Mouse (Mus musculus): ENCODE measurements around the gene Brf1. TPM values are rescaled to one million over a fixed set of nuclear protein-coding genes. Genes with fewer than 3 reads are reported as not detected.
A peak's percentile ranks its signal among the peaks of the same experiment; 100 is the strongest.

Brf1 gene
- polyA plus RNA-seq, 1 experiment from 2014 or later = 61.9 TPM

GRCm38 (mm10) chr12:112999569-113000293 lies 773 bp downstream of the Brf1 start:
- Histone ChIP-seq H3K4me3 (replicated peaks) (peak overlapping the region; percentile 85), H3K9me3 (no peaks in the 10 kb centered on the region), H3K27me3 (no peaks in the 10 kb centered on the region), H3K27ac (peak overlapping the region; percentile 93), H3K9ac (replicated peaks) (peak overlapping the region; percentile 94), H3K4me1 (replicated peaks) (peaks cover 35% of the 10 kb centered on the region), H3K4me2 (replicated peaks) (peak overlapping the region; percentile 88), H3K36me3 (peaks cover 9% of the 10 kb centered on the region; the same call in 1 of the 2 replicates)
- 2% methylated on average over 55 of the region's 56 CpGs for WGBS
- ATAC-seq = no peak; the same call in 1 of the 2 replicates

GRCm38 (mm10) chr12:112994153-112994552 lies 6.4 kb downstream of the Brf1 start:
- Histone ChIP-seq H3K36me3 (peaks cover 34% of the 10 kb centered on the region), H3K4me1 (replicated peaks) (peaks cover 22% of the 10 kb centered on the region), H3K27me3 (no peaks in the 10 kb centered on the region), H3K9me3 (no peaks in the 10 kb centered on the region), H3K9ac (replicated peaks) (no peak overlapping the region), H3K27ac (no peak overlapping the region), H3K4me2 (replicated peaks) (no peak overlapping the region), H3K4me3 (replicated peaks) (no peak overlapping the region)
- no peak for ATAC-seq
- WGBS = 84% methylated on average over 4 of the region's 4 CpGs

GRCm38 (mm10) chr12:112991444-112991843 lies 9.1 kb downstream of the Brf1 start:
- no peaks in the 10 kb centered on the region for H3K27me3 ChIP-seq
- H3K9me3 ChIP-seq = no peaks in the 10 kb centered on the region
- ATAC-seq = no peak
- H3K36me3 ChIP-seq = peaks cover 41% of the 10 kb centered on the region
- no peak overlapping the region for H3K27ac ChIP-seq
- H3K4me2 ChIP-seq (replicated peaks) = no peak overlapping the region
- WGBS = 98% methylated on average over 2 of the region's 2 CpGs
- 0 out of 2 replicates have a peak, but pooled peaks cover 2% of the 10 kb centered on the region for H3K4me1 ChIP-seq (replicated peaks)
- no peak overlapping the region for H3K4me3 ChIP-seq (replicated peaks)
- H3K9ac ChIP-seq (replicated peaks) = no peak overlapping the region

- ATAC-seq = no peak
- no peak overlapping the region for H3K4me2 ChIP-seq (replicated peaks)
- H3K27me3 ChIP-seq = no peaks in the 10 kb centered on the region
- H3K4me3 ChIP-seq (replicated peaks) = no peak overlapping the region
- no peaks in the 10 kb centered on the region for H3K9me3 ChIP-seq
- H3K36me3 ChIP-seq = peaks cover 47% of the 10 kb centered on the region
- no peak overlapping the region for H3K27ac ChIP-seq
- H3K9ac ChIP-seq (replicated peaks) = no peak overlapping the region
- 90% methylated on average over 5 of the region's 5 CpGs for WGBS
- H3K4me1 ChIP-seq (replicated peaks) = no peaks in the 10 kb centered on the region
Observed at GRCm38 (mm10) chr12:112990706-112991405, 9.6 kb downstream of the Brf1 start.

- WGBS = 68% methylated on average over 6 of the region's 6 CpGs
- Histone ChIP-seq H3K36me3 (peaks cover 67% of the 10 kb centered on the region), H3K4me2 (replicated peaks) (no peak overlapping the region), H3K9me3 (no peaks in the 10 kb centered on the region), H3K9ac (replicated peaks) (no peak overlapping the region), H3K27me3 (no peaks in the 10 kb centered on the region), H3K4me3 (replicated peaks) (no peak overlapping the region), H3K4me1 (replicated peaks) (no peaks in the 10 kb centered on the region), H3K27ac (no peak overlapping the region)
- no peak for ATAC-seq
Observed at GRCm38 (mm10) chr12:112987877-112988276, 12.6 kb downstream of the Brf1 start.

GRCm38 (mm10) chr12:112985346-112985745 lies 15.2 kb downstream of the Brf1 start:
- no peak overlapping the region for H3K27ac ChIP-seq

GRCm38 (mm10) chr12:112982031-112982430 lies 18.5 kb downstream of the Brf1 start:
- H3K27ac ChIP-seq = no peak overlapping the region
- H3K4me3 ChIP-seq (replicated peaks) = no peak overlapping the region
- no peaks in the 10 kb centered on the region for H3K27me3 ChIP-seq
- H3K9me3 ChIP-seq = no peaks in the 10 kb centered on the region
- no peak for ATAC-seq
- H3K4me2 ChIP-seq (replicated peaks) = no peak overlapping the region
- H3K9ac ChIP-seq (replicated peaks) = no peak overlapping the region
- 70% methylated on average over 2 of the region's 2 CpGs for WGBS
- peaks cover 15% of the 10 kb centered on the region for H3K4me1 ChIP-seq (replicated peaks)
- H3K36me3 ChIP-seq = peaks cover 90% of the 10 kb centered on the region

More at GRCm38 (mm10) chr12:112985346-112985745, 15.2 kb downstream of the Brf1 start:
- Histone ChIP-seq H3K36me3 (peaks cover 69% of the 10 kb centered on the region), H3K4me3 (replicated peaks) (no peak overlapping the region), H3K4me2 (replicated peaks) (no peak overlapping the region), H3K27me3 (no peaks in the 10 kb centered on the region), H3K4me1 (replicated peaks) (no peaks in the 10 kb centered on the region), H3K9me3 (no peaks in the 10 kb centered on the region), H3K9ac (replicated peaks) (no peak overlapping the region)
- 89% methylated on average over 6 of the region's 6 CpGs for WGBS
- ATAC-seq = no peak

GRCm38 (mm10) chr12:112977156-112977555 lies 23.3 kb downstream of the Brf1 start:
- H3K36me3 ChIP-seq = peaks cover 68% of the 10 kb centered on the region
- H3K27ac ChIP-seq = peak overlapping the region; percentile 91
- H3K9ac ChIP-seq (replicated peaks) = peak overlapping the region; percentile 86
- peak overlapping the region; percentile 75 for H3K4me2 ChIP-seq (replicated peaks)
- H3K27me3 ChIP-seq = no peaks in the 10 kb centered on the region
- H3K4me1 ChIP-seq (replicated peaks) = peaks cover 28% of the 10 kb centered on the region
- H3K4me3 ChIP-seq (replicated peaks) = peak overlapping the region; percentile 65
- H3K9me3 ChIP-seq = no peaks in the 10 kb centered on the region
- 47% methylated on average over 12 of the region's 12 CpGs for WGBS
- ATAC-seq = no peak

GRCm38 (mm10) chr12:112976371-112977073 lies 24.0 kb downstream of the Brf1 start, which contains the start of gene Btbd6:
Gene Btbd6, plus strand, starts transcription at chr12:112976482.
- H3K27me3 ChIP-seq = no peaks in the 10 kb centered on the region
- H3K4me3 ChIP-seq (replicated peaks) = peak within 1 kb of the TSS; percentile 65
- H3K9ac ChIP-seq (replicated peaks) = peak within 1 kb of the TSS; percentile 86
- peak; percentile 96 for ATAC-seq
- H3K27ac ChIP-seq = peak within 1 kb of the TSS; percentile 91
- H3K9me3 ChIP-seq = no peaks in the 10 kb centered on the region
- peaks cover 28% of the 10 kb centered on the region for H3K4me1 ChIP-seq (replicated peaks)
- peaks cover 68% of the 10 kb centered on the region for H3K36me3 ChIP-seq
- WGBS = under 1% methylated on average over 69 of the region's 80 CpGs
- peak within 1 kb of the TSS; percentile 75 for H3K4me2 ChIP-seq (replicated peaks)

- Histone ChIP-seq H3K4me3 (replicated peaks) (no peak overlapping the region), H3K4me1 (replicated peaks) (peaks cover 28% of the 10 kb centered on the region), H3K36me3 (peaks cover 68% of the 10 kb centered on the region), H3K27me3 (no peaks in the 10 kb centered on the region), H3K27ac (no peak overlapping the region), H3K9ac (replicated peaks) (no peak overlapping the region), H3K9me3 (no peaks in the 10 kb centered on the region), H3K4me2 (replicated peaks) (no peak overlapping the region)
- WGBS = 93% methylated on average over 9 of the region's 9 CpGs
- ATAC-seq = no peak
Observed at GRCm38 (mm10) chr12:112974736-112975135, 25.8 kb downstream of the Brf1 start.

GRCm38 (mm10) chr12:112969616-112970015 lies 30.9 kb downstream of the Brf1 start:
- no peak overlapping the region for H3K27ac ChIP-seq
- H3K4me1 ChIP-seq (replicated peaks) = no peaks in the 10 kb centered on the region
- no peak overlapping the region for H3K4me3 ChIP-seq (replicated peaks)
- WGBS = 96% methylated on average over 6 of the region's 6 CpGs
- ATAC-seq = no peak
- peaks cover 93% of the 10 kb centered on the region for H3K36me3 ChIP-seq
- no peak overlapping the region for H3K9ac ChIP-seq (replicated peaks)
- no peaks in the 10 kb centered on the region for H3K9me3 ChIP-seq
- H3K27me3 ChIP-seq = no peaks in the 10 kb centered on the region
- no peak overlapping the region for H3K4me2 ChIP-seq (replicated peaks)

- no peak overlapping the region for H3K27ac ChIP-seq
- H3K36me3 ChIP-seq = peaks cover 97% of the 10 kb centered on the region
- no peak overlapping the region for H3K4me3 ChIP-seq (replicated peaks)
- no peaks in the 10 kb centered on the region for H3K4me1 ChIP-seq (replicated peaks)
- H3K9me3 ChIP-seq = no peaks in the 10 kb centered on the region
- H3K9ac ChIP-seq (replicated peaks) = no peak overlapping the region
- ATAC-seq = no peak
- 68% methylated on average over 8 of the region's 8 CpGs for WGBS
- no peaks in the 10 kb centered on the region for H3K27me3 ChIP-seq
- no peak overlapping the region for H3K4me2 ChIP-seq (replicated peaks)
Observed at GRCm38 (mm10) chr12:112968943-112969342, 31.6 kb downstream of the Brf1 start.

Measured in midbrain, embryonic 13.5 days (tissue).